Mouse (Mus musculus): ENCODE results near the gene Sdsl.
A peak's percentile ranks its signal among the peaks of the same experiment; 100 is the strongest.
"Not testable (repeated sequence)": the region's sequence is repeated elsewhere in the genome, so short reads cannot be mapped to it uniquely, and the experiment has no call there.

Sdsl gene

DNA sequence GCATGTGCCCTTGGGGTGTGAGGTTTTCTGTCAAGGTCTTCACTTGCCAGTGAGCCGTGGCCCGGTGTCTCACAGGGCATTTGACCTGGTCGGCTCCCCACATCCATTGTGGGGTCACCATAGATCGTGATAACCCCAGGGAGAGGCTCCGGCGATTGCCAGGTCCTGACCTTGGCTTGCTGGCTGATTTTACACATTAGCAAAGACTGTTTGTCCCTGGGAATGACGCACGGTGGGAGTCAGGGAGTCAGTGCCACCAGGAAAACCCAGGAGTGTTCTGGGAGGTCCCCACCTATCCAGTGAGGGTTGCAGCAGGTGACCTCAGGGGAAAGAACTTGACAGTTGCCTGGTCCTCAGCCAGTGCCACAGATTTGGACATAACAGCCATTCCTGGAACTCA, at the start of gene Sdsl:
Gene Sdsl (minus strand): TSS at position 41 of the 400 bp plus-strand sequence.
- DNase-seq = no peak

DNA sequence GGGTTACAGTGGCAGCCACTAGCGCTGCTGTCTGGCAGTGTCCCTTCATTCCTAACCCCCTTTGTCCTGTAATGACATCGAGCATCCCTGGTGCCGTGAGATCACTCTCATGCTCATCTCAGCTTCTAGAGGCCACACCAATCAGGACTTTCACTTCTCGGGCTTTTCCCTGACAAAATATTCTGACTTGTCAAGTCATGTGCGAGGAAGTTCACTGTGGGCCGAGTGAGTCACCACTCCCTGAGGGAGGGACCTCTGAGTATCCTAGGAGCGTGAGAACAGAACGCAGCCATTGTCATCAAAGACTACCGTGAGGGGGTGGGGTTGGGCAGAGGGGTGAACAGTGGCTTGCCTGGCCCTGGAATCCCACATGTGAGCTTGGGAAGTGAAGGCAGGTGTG, 44.9 kb upstream of the Sdsl start:
- no peak for DNase-seq

DNA sequence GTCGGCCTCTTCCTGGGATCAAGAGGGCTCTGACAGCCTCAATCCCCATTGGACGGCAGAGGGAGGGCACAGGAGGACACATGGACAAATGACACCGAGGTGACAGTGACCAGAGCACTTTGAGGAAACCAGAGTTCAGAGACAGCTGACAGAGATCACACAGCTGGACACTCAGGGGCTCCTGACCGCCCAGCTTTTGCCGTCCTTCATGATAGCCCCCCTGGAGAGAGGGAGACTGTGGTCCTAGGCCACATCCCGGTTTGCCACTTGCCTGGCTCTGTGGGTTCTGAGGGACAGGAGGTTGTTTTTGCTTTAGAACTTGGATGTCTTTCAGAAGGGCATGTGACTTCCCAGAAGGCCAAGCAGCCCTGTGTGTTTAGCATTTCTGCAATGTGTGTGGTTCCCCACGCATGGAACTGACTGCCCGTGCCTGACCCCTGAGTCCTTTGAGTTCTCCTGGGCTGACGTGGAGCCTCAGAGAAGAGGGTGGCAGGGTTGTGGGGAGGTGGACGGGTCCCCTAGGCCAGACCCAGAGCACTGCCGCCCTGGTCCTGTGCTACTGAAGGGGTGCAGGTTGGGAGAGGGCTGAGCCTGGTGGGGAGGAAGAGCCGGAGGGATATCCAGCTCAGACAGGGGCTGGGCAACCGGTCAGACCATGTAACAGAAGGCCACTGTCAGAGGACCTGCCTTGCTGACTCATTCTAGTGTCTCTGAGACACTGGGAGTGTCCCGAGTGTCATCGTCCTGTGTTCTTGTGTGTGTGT, 43.8 kb upstream of the Sdsl start:
- no peak for DNase-seq

DNA sequence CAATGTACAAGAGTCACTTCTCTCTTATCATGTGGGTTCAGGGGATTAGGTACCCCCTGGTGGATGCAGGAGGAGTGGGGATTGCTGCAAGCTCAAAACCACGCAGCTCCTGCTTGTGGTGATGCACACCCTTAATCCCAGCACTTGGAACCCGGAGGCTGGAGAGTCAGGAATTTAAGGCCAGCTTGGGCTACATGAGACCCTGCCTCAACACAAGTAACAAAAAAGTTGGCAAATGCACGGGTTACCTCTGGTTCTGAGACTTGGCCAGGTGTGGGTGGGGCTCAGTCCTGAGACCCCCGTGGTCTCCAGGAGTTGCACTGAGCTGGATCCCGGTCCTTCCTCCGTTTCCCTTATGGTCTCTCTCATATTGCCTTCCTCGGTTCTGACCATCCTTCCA, 42.8 kb upstream of the Sdsl start:
- DNase-seq = no peak

DNA sequence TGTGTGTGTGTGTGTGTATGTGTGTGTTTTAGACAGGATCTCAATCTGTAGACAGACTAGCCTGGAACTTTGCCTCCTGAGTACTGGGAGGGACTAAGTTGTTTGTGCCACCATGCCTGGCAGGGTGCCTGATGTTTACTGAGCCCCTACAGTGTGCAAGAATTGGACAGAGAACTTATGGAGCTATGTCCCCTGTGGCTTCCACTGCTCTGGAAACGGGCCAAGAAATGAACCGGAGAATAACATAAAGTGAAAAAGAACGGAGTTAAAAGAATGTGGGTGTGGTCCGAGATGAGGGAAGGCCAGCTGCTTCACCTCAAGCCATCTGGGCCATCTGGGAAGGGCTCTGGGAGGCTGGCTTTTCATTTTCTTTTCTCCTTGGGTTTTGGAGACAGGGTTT, 42.1 kb upstream of the Sdsl start:
- no peak for DNase-seq

DNA sequence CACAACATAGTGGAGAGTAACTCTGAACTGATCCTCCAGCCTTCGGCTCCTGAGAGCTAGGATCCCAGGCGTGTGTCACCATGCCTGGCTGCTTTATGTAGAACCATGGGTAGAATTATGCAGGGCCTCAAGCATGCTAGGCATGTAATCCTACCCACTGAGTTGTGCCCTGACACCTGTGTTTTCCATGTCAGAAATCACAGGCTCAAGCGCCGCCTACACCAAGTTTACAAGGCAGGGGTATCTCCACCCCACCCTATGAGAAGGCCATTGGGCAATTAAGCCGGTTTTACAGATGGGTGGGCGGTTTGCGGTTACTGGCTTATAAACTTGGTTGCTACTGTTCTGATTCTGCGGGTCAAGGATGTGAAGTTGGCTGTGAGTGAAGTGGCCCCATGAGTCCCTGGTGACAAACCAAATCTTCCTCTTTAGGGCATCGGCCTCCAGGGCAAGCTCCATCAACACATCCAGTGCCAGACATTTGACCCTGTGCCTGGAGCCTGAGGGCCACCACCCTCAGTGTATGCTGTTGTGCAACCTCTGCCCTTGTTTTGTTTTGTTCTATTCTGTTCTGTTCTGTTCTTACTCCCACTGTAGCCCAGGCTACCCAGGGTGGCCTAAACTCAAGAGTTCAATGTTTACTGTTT, 41.5 kb upstream of the Sdsl start:
- no peak for DNase-seq

DNA sequence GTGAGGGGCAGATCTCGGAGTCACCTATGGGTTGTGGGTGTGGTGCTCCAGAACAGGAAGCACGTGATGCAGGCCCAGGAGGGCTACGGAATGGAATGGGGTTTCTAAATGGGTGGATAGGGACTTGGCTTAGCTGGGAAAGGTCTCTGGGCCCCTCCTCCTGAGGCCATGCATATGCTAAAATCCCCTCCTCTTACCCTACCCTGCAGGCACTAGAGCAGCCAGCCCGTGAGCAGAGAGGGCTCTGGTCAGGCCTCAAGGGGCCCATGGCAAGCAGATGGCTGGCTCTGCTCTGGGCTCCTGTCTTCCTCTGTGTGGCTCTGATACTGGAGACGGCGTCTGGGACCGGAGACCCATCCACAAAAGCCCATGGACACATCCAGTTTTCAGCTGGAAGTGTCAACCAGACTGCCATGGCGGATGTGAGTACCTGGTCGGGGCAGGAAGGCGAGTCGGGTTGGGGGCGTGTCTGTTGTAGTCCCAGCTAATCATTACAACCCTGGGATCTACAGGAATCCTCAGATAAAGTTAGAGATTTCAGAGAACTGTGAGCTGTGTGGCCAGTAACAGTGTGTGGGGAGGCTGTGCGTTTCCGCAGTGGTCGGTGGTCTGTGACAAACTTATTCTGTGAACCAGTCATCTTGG, 40.4 kb upstream of the Sdsl start:
- DNase-seq = no peak

DNA sequence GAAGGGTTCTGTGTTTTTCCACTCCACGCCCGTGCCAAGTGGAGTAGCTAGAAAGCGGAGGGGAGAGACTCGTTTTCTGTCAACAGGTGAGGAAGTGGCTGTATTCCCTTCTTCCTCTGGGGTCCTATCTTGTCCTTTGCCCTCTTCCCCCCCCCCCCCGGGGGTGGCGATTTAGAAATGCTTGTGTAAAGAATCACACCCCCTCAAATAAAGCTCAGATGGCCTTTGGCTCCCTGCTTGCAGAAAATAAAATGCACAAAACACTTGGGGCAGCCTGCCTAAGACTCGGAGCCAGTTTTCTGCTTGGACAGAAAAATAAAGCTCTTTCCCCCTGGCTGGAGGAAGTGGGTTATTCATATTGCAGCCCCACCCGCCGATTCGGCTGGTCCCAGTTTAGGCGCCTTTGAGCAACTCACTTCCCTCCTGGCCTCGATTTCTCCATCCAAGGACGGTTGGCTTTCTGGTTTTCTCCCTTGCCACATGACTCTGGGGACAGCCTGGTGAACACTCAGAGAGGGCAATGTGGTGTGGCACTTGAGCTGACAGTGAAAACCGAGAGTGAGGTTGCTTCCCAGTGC, 39.1 kb upstream of the Sdsl start:
- DNase-seq = peak; percentile 48

DNA sequence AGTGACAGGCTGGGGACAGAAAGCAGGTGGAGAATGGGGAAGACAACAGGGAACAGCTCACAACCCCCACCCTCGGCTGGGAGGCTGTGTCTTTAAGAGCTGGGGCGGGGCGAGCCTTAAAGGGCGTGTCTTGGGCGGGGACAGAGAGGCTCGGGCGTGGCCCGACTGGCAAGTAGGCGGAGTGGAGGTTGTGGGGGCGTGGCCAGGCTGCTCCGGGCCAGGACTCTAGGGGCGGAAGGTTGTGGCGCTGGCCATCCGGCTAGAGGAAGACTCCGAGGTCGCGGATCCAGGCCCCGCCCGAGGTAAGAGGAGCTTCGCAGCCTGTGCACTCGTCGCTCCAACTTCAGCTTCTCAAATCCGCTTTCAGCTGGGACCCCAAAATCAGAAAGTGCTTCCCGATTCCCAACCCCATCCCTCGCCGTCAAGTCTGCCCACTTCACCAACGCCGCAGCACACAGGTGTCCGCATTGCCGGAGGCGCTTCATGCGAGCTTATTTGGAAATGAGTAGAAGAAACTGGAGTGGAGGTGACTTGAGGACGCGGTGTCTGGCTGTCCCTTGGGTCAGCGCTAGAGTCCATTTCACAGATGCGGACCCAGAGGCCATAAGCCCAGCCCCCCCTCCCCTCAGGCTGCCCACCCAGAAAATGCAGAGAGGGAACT, 38.5 kb upstream of the Sdsl start, which contains the start of gene Slc8b1:
Gene Slc8b1 (plus strand): TSS at position 187 of the 661 bp plus-strand sequence.
- DNase-seq = peak; percentile 94

DNA sequence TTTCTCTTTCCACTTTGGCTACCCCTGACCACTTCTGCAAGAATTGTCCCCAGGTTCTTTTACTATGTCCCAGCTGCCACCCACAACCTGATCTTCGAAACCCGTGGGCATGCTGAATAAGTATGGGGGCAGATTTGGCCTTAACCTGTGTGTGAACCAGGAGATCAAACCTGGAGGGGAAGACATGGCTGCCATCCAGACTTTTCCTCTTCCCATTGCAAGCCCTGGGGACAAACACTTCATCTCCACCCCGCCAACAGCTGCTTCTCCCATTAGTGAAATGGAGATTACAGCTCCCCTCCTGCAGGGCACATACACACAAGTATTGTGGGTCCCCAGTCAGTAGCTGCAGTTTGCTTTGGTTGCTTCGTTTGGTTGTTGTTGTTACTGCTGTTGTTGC, 34.7 kb upstream of the Sdsl start:
- no peak for DNase-seq

DNA sequence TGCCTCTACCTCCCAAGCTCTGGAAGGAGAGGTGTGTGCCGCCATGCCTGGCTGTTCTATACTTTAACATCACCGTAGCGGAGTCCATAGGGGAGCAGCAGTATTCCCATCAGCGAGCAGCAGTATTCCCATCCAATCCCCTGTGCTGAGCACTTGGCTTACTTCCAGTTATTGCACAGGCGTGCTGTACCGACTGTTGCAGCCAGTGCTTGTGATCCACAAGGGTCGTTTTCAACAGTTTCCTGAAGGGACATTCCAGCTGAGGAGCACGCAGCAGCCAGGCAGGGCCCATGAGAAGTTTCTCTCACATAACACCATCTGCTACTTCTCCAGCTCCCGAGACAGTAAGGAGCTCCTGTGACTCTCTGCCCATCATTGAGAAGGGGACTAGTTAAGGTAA, 33.9 kb upstream of the Sdsl start:
- DNase-seq = no peak

DNA sequence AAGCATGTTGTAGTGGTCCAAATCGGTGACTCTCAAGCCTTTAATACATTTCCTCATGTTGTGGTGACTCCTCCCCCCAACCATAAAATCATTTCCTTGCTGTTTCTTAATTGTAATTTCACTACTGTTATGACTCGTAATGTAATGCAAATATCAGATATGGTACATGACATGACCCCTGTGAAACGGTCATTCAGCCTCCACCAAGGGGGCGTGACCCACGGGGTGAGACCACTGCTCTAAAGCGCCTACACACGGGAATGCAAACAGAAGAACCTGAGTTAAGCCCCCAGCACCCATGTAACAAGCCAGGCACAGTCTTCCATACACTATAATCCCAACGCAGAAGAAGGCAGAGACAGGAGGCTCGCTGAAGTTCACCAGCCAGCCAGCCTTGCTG, 33.2 kb upstream of the Sdsl start:
- DNase-seq = no peak

DNA sequence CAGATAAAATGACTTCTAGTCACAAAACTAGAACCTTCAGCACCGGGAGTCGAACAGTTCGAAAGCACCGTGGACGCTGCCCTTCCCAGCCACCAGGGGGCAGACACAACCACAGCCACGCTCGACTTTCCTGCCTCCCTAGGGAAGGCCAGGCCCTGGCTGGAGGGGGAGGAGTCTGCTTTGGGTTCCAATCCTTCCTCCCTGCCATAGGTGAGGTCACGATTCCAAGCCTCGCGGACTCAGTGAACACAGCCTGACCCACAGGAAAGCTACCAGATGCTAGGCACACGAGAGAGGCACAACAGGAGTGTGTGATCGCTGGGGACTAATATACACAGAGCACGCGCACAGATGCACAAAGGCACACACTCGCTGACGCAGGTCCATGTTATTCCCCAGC, 32.8 kb upstream of the Sdsl start:
- DNase-seq = peak; percentile 89

DNA sequence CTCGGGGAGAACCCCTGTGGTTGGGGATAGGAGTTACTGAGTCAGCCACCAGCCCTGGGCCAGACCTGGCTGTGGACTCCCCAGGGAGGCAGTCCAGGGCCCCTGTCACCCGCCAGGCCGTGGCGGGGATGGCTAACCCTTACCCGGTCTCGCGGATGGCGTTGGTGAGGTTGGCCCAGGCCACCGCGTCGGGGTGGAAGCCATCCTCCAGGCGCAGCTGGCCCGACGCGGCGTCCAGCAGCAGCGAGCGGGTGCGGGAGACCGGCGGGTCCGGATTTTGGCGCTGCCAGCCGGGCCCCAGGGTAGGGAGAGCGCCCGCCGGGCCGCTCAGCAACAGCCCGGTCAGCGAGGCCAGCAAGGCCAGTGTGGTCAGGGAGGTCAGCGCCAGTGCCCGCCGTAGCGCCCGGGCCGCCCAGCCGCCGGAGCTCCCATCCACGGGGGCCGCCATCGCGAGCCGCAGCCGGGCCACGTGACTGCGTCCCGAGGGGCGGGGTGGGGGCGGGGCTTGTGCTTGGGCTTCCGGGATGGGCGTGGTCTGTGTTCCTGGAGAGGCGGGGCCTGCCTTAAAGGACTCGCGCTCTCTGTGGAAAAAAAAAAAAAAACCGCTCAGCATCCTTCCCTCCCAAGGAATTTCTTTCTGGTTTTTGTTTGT, 30.7 kb upstream of the Sdsl start, which contains the start of gene Plbd2:
Gene Plbd2 (minus strand): TSS at position 482 of the 652 bp plus-strand sequence.
- peak; percentile 81 for DNase-seq

DNA sequence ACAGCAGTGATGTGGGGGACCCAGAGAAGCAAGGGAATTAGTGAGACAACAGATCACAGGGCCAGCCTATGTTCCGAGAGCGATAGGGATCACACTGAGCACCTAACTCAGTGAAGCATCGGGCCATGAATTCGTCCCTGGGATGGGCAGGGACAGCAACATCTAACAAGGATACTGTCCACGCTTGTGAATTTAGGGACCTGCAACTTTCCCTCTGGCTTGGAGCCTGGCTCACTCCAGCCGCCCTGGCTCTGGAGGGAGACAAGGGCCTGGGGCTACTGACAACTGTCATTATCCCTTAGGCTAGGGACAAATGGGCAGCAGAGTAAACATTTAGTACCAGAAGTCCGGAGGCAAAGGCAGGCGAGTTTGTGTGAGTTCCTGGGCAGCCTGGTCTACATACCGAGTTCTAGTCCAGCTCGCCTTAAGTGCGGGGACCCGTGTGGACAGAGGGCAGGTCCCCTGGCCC, 30.1 kb upstream of the Sdsl start:
- DNase-seq = peak; percentile 51

DNA sequence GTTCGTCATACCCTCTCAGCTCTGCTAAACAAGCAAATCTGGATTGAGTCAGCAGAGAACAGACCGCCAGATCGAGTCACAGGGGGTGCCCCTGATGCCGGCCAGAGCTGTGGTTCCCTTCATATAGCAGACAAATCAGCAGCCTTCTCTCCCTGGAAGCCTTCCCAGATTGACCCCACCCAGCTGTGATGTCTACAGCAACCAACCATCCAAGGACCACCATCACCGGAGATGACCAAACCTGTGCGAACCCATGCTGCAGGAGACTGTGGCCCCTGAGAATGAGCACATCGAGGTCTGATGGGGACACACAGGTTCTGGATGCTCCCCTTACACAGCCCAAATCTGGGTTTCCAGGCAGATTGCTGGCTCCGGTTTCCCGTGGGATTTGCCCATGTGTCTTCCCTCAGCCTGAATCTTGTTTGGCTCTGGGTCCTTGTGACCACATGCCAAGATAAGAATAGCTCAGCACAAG, 29.6 kb upstream of the Sdsl start:
- peak; percentile 58 for DNase-seq

DNA sequence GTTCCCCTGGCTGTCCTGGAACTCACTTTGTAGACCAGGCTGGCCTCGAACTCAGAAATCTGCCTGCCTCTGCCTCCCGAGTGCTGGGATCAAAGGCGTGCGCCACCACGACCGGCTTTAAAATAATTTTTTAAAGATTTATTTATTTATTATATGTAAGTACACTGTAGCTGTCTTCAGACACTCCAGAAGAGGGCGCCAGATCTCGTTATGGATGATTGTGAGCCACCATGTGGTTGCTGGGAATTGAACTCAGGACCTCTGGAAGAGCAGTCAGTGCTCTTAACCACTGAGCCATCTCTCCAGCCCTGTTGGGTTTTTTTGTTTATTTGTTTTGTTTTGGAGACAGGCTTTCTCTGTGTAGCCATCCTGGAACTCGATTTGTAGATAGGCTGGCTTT, 28.0 kb upstream of the Sdsl start:
- not testable (repeated sequence) for DNase-seq

DNA sequence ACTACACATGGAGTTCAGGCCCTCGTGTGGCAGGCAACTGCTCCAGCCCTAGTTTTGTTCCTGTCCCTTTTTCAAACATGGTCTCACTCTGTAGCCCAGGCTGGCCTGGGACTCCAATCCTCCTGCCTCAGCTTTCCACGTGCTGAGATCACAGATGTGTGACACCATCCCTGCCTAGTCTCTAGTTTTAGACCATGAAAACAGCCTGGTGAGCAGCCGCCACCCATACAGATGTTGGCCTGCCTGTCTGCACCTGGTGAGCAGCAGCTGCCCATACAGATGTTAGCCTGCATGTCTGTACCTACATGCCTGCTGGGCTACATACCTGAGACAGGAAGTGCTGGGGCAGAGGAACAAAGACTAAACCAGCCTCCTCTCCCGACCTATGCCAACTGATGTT, 26.6 kb upstream of the Sdsl start:
- no peak for DNase-seq

DNA sequence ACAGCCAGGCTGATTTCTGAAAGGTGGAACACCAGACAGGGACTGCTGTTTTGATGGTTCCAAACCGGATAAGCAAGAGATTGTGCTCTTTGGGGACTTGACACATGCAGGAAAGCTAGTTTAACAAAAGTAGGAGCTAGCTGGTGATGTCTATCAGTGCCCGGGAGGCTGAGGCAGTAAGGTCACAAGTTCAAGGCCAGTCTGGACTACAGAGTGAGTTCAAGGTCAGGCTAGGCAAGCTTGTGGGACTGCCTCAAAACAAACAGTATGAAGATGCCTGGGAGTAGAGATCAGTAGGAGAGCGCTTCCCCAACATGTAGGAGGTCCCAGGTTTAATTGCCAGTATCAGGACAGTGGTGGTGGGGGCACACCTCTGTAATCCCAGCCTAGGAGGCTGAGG, 24.5 kb upstream of the Sdsl start:
- DNase-seq = no peak

DNA sequence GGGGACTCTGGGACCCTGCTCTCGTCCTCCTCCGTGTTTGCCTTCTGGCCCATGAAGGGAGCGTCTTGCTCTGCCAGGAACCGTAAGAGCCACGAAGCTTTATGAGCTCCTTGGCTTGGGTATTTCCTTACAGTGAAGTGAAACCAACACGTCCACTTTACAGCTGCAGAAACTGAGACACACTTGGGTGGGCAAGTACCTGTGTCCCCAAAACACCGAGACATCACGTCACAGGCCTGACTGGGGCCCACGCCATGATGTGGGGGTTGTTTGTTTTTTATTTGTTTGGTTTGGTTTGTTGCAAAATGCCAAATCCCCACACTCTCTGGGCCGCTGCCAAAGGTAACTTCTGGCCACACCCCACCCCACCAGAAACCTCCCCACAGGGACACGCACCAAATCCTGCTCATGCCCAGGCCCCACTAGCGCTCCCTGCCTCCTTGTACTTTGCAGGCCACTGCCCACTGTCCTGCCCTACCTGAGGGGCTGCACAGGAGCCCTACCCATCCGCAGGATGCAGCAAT, 23.2 kb upstream of the Sdsl start:
- DNase-seq = no peak

DNA sequence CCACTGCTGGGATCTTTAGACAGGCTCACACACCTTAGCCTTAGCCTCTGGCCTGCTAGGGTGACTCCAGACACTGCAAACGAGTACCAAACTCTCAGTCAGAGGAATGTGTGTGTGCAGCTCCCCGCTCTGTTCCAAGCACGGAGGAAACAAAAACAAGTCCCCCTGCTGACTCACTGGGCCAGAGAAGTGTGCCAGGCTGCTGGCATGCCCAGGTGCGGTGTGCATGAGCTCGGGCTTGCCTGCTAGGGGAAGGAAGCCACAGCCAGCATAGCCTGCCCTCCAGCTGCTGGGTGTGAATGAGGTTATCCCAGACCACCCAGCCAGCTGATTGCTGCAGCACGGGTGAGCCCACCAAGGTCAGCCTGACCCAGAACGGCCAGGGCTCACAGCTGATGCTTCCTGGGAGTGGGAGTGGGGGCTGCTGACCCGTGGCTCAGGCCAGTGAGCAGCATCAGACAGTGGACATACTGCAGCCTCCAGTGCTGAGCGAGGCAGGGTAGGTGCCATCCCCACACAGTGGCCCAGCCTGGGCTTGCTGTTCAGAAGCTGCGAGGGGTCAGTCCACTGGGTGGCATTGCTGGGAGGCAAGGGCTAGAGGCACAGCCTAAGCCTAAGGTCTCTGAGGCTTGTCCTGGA, 22.6 kb upstream of the Sdsl start:
- no peak for DNase-seq

All from cerebellum, adult 9-10 months (tissue).